Mouse (Mus musculus): ENCODE results near the gene Ntmt1.

Ntmt1 gene

DNA sequence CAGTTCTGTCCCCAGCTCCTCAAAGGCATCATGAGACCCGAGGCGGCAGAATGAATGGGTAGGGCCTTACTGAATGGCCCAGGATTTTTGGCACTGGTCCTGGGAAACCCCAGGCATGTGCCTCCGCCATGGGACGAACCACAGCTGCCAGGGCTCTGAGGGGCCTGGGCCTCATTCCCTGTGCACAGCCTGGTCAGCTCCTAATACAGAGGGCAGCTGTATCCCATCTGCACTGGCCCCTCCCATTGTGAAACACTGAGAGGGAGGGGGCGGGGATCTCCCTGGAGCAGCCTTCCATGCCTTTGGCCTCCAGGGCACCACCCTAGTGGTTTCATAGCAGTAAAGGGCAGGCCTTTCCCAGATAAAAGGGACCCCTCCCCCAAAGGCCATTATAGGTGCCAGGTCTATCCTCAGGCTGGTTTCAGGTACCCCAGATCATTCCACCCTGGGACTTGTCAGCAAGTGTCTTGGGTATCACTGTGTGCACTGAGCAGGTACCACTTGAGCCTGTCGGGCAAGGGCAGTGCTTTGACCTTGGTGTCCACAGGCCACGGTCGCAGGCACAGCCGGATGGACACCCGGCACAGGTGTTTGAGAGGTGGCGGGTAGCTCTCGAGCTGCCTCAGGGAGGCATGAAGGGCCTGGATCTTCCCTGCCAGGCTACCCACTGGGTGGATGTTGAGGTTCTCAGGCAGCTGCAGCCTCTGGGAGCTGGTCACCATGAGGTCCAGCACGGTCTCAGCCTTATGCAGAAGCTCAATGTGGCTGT is 15.9 kb downstream of the Ntmt1 start:
- DNase-seq (ENCODE audit: low read depth, low spot score), result no peak

DNA sequence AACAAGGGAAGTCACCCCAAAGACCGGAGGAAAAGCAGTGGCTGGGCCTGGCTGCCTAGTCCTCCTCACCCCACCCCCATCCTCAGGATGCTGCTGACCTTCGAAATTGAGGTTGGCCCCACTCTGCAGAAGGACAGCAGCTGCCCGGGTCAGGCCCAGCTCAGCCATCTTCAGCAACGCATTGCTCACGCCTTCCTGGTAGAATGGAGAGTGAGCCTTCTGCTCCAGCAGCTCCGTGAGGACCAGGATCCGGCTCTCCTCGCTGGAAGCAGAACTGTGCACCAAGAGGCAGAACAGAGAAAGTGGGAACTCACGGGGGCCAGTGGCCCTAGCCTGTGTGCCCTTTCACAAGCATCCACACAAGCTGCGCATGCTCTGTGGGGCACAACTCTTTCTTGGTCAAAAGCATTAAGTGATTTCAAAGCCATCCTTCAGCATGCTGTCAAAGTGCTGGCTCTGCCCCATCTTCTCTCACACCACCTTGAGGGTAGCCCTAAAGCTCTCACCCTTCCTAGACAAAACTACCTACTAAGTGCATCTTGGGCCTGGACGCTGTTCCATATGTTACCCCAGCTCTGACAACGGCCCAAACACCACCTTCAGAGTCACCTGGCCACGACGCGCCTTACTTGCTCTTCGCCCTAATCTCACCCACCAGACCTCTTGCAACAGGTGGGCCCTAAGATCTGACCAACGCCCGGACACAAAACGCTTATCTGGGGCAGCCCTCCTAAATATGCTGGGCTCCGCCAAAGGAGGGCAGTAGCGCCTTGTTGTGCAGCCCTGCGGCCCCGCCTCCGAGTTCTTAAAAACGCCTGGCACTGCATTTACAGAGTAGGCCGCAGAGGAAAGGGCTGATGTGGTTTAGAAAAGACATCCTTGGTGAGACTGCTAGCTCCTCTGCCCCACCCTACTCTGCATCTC is 19.5 kb downstream of the Ntmt1 start:
- DNase-seq (ENCODE audit: low read depth, low spot score), result peak; percentile 76

GRCm38 (mm10) chr2:30827749-30828475 is 20.3 kb downstream of the Ntmt1 start:
- DNase-seq (ENCODE audit: low read depth, low spot score), result peak; percentile 90

GRCm38 (mm10) chr2:30829315-30829714 is 21.7 kb downstream of the Ntmt1 start:
- peak; percentile 64 for DNase-seq (ENCODE audit: low read depth, low spot score)

DNA sequence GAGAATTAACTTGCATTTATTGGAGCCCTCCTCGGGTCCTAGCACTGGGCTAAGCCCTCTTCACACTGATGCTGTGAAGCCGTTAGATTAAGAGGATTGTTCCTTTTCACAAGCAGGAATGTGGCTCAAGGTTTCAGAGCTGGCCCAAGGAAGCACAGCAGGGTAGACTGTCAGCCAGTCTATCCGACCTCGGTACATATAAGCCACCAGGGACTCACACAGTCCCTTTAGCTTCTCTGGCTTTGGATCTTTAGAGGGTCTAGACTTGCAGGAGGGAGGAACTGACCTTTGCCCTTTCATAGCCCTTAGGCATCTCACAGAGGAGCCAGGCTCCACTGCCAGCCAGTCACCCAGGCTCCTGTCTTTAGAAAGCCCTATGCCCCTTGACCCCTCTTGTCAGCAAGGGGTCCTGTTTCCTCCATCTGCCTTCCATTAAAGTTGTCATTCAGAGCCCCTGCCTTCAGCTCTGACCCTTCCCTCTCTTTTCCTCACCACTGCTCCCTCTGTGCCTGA is 22.7 kb downstream of the Ntmt1 start, which contains the start of gene Asb6:
TSS of gene Asb6 (minus strand) at position 51 of the 513 bp plus-strand sequence.
- no peak for DNase-seq (ENCODE audit: low read depth, low spot score)

DNA sequence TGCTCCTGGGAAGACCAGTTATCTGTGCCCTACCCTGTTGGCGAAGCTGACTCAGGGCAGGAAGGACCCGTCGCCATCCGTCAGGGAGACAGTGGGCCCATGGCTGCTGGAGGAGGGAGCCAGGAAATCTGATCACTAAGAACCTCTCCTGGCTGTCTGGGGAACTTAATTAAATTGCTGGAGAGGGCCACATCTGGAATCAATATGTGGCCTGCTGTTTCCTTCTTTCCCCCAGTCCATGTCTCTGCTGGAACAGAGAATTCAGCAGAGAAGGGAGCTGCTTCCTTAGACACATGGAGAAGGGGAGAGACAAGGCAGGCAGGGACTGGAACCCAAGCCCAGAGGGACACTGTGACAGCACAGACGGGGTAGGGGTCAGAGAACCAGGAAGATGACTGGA is 26.0 kb downstream of the Ntmt1 start:
- no peak for DNase-seq (ENCODE audit: low read depth, low spot score)

DNA sequence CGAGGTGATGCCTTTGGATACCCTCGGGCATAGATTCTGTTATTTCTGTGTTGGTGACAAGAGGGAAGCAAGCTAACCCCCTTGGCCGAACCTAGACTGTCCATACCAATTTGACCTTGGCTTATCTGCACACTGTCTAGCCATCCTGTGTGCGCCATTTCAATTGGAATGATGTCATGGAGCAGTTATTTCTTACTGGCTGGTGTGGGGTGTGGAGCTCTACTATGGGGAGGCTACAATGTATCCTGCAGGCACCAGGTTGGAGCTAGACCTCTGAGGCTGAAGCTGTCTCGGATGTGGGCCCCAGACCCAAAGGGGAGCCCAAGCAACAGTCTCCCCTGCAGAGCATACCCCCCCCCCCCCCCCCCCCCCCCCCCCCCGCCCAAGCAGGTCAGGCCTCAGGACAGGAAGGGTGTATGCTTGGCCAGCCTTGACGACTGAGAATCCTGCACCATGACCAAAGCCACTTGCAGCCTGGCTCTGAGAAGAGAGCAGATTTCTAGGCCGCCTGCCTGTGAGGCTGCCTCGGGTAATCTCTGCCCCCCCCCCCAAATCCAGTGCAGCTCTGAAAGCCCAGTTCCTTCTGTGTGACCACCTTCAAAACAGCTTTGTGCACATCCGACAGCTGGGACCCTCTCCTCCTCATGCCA is 26.9 kb downstream of the Ntmt1 start, which contains the start of gene Prrx2:
TSS of gene Prrx2 (plus strand) at position 600 of the 650 bp plus-strand sequence.
- no peak for DNase-seq (ENCODE audit: low read depth, low spot score)

DNA sequence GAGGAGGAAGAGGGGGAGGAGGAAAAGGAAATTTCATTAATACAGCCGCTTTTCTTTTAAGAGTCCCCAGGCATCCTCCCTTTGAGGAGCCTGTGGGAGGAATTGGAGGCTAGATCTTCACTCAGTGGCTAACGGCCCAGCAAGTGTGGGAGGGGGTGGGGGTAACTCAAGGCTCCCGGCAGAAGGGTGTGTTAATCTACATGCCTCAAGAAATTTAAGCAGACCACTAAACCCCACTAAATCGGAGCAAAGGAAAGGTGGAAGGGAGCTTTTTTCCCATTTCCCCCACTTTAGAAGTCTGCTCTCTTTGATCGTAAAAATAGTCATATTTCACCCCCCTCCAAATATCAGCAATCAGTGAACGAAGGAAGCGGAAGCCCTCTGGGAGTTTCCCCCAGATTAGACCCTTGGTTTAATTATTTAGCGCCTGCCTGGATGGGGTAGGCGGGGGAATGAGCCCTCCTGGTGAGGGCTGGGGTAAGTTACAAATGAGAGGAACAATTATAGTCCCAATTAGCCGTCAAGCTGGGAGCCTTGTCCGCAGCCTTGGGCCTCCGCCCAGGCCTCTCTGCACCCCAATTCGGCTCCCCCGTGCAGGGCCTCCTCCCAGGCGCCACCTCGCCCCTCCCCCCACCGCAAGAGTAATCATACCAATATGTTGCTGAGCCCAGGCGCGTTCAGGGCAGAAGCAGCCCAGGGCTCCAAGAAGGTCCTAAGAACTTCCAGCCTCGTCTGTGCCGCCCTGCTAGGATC is 28.8 kb downstream of the Ntmt1 start:
- DNase-seq (ENCODE audit: low read depth, low spot score), result no peak

DNA sequence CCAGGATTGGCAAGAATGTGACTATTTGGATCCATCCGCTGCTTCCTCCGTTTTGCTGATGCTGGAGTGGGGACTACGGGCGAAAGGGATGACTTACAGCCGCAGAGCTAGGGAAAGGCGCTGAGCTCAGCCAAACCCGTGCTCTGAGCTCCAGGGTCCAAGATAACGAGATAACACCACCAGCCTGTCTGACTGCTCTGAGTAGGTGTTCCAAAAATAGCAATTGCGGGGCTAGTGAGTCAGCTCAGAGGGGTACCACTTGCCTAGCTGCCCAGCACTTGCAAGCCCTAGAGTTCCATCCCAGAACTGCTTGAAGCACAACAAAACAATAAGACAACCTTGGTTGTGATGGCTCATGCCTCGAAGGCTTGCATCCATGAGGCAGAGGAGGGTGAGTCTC is 35.0 kb downstream of the Ntmt1 start:
- no peak for DNase-seq (ENCODE audit: low read depth, low spot score)

GRCm38 (mm10) chr2:30845152-30846070 is 37.8 kb downstream of the Ntmt1 start:
- DNase-seq (ENCODE audit: low read depth, low spot score), result no peak

DNA sequence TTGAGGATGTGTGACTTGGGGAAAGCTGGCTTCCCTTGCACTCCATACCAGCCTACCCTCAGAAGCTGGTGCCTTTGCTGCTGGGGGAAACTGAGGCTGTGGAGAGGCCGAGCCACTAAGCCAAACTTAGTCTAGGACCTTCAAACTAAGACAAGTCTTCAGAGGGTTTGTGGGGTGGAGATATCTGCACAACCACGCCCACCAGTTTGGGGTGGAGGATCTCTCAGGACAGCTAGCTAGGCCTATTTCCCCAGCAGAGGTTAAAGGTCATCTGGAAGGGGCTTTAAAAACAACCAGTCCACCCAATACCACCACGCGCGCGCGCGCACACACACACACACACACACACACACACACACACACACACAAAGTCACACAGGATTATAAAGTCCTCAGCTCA is 38.6 kb downstream of the Ntmt1 start:
- no peak for DNase-seq (ENCODE audit: low read depth, low spot score)

- no peak for DNase-seq (ENCODE audit: low read depth, low spot score)
These were observed 39.1 kb downstream of the Ntmt1 start for GRCm38 (mm10) chr2:30846723-30847122.

GRCm38 (mm10) chr2:30848184-30848583 is 40.6 kb downstream of the Ntmt1 start:
- no peak for DNase-seq (ENCODE audit: low read depth, low spot score)

GRCm38 (mm10) chr2:30850581-30850980 is 43.0 kb downstream of the Ntmt1 start:
- DNase-seq (ENCODE audit: low read depth, low spot score), result no peak

GRCm38 (mm10) chr2:30852771-30853313 is 45.2 kb downstream of the Ntmt1 start:
- no peak for DNase-seq (ENCODE audit: low read depth, low spot score)

DNA sequence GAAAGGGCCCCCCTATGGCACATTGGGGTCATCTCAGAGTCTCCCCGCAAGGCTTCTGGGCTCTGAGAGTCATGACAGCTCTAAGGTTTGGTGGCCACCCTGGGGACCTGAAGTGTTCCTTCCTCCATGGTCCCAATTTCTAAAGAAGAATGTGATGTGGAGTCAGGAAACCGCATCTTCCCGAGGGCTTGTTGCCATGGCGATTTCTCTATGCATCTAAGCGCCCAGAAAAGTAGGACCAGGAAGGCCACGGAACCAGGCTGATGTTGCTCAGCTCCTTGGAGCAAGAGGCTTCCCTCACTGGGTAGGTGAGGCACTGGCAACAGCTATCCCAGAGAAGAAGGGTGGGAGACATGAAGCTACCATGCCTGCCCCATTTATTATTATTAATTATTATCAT is 49.5 kb downstream of the Ntmt1 start:
- no peak for DNase-seq (ENCODE audit: low read depth, low spot score)

DNA sequence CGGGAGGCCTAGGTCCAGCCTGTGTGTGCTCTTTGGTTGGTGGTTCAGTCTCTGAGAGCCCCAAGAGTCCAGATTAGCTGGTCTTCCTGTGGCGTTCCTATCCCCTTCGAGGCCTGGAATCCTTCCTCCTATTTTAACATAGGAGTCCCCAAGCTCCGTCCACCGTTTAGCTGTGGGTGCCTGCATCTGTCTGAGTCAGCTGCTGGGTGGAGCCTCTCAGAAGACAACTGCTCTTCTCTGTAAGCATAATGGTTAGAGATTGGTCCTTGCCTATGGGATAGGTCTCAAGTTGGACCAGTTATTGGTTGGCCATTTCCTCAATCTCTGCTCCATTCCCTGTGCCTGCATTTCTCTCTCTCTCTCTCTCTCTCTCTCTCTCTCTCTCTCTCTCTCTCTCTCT is 52.2 kb downstream of the Ntmt1 start:
- DNase-seq (ENCODE audit: low read depth, low spot score), result no peak

DNA sequence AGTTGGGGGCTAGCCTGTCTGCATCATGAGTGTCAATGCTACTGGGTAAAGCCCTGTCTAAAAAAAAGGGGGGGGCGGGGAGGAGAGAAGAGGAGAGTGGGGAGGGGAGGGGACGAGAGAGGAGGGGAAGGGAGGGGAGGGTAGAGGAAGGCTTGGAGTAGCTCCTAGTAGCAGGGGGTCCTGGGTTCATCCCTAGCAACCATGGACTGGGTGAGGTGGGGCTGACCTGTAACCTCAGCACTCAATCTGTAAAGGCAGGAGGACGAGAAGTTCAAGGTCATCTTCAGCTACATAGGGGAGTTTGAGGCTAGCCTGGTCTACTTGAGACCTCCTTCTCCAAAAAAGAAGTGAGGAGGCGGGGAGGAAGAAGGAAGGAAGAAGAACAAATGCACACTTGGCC is 54.5 kb downstream of the Ntmt1 start:
- DNase-seq (ENCODE audit: low read depth, low spot score), result no peak

DNA sequence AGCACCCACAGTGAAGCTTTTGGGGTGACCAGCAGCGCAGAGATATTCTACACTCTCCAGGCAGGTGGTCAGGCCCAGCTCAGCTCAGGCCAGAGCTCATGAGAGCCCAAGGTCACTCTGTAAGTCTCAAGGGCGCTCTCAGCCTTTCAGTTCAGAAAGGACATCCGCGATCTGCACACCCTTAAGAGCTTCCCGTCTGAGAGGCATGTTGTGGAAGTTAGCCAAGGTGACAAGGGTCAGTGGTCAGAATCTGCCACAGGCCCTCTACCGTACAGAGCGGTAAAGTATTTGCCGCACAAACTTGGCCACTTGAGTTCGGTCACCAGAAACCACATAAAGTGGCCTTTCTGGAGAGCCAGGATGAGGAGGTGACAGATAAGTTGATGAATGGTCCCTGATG is 55.9 kb downstream of the Ntmt1 start:
- no peak for DNase-seq (ENCODE audit: low read depth, low spot score)
